Mouse (Mus musculus) hematopoietic stem cell, adult 5-6 weeks (primary cell): ENCODE measurements around the gene D11Wsu47e. TPM values are rescaled to one million over a fixed set of nuclear protein-coding genes. Genes with fewer than 3 reads are reported as not detected.

ENCODE experiments used
- ATAC-seq, 2 experiments: fragments of 125-278 bp in 1 of 2; replicated peaks in 1 of 2; 2 replicates each; pipeline ENCODE4 v1.8.0; 2016 to 2017; ENCODE audit warnings: inconsistent platforms in 2 of 2, mild to moderate bottlenecking in 2 of 2, moderate number of reproducible peaks in 2 of 2, low read depth in 1 of 2, moderate TSS enrichment in 1 of 2; ENCODE audit not compliant: low FRiP score in 2 of 2, poor library complexity in 2 of 2, severe bottlenecking in 2 of 2, insufficient read depth in 1 of 2, low TSS enrichment in 1 of 2
- total RNA-seq: library from RNA; stranded (forward); fragments of 172-1452, 232-1000 nt; gene quantifications from 2 replicates; pipeline ENCODE4 v1.2.3, GENCODE M21; 2017

D11Wsu47e gene
- total RNA-seq, 1 experiment from 2014 or later, result 14.1 TPM

GRCm38 (mm10) chr11:113742998-113743397, 58.8 kb downstream of the D11Wsu47e start:
- ATAC-seq, result no peak

Other genes with a start within 250 kb of the D11Wsu47e start
- gene Sstr2, start 65.1 kb upstream of the D11Wsu47e start, total RNA-seq, result 11.8 and 18.3 TPM in 2 replicates
- gene Cog1, start 35.2 kb upstream of the D11Wsu47e start, total RNA-seq, result 14.5 and 16.1 TPM in 2 replicates
- gene Slc39a11, start 34.3 kb upstream of the D11Wsu47e start, total RNA-seq, result 26.6 and 40.3 TPM in 2 replicates
- 23.7 and 28.0 TPM in 2 replicates for gene Fam104a, start 257 bp upstream of the D11Wsu47e start, total RNA-seq
- not detected in 2 replicates for gene Cpsf4l, start 25.6 kb downstream of the D11Wsu47e start, total RNA-seq
- 6.1 and 7.9 TPM in 2 replicates for gene Cdc42ep4, start 67.5 kb downstream of the D11Wsu47e start, total RNA-seq